Mouse (Mus musculus): ENCODE data around the gene Col1a1. TPM values are rescaled to one million over a fixed set of nuclear protein-coding genes. Genes with fewer than 3 reads are reported as not detected.

The Col1a1 gene
- total and polyA plus RNA-seq, 3 experiments, result 0.11 to 0.13 TPM; not detected in 1

DNA sequence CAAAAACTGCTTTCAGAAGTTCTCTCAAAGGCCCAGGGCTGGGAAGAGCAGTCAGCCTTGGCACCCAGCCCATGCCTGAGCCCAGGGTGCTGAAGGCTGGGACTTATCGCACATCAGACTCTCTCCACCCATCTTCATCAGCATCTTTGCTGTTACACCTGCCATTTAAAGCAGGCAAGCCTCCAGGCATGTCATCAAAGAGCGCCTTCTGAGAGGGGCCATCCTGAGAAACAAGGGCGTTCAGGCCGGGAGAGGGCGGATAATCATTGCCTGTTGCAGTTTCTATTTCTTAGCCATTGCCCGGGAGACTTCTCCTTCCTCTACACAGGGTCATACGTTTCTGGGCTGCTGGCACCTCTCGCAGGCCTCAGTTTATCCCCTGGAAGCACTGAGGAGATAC lies 51.8 kb downstream of the Col1a1 start:
- no peaks in the 10 kb centered on the region for H3K9me3 ChIP-seq (replicated peaks; ENCODE audit: low read length)
- no peak overlapping the region for H3K27ac ChIP-seq (ENCODE audit: insufficient read depth, low read depth)
- no peak overlapping the region for H3K4me2 ChIP-seq (ENCODE audit: insufficient read depth, low read depth, poor library complexity, severe bottlenecking)
- TF ChIP-seq RAD21 (IDR thresholded peaks at IDR 0.05; ENCODE audit: low read depth, low read length), result no peak
- no peak for TF ChIP-seq MAZ (IDR thresholded peaks at IDR 0.05; ENCODE audit: low read depth, low read length)
- no peak for TF ChIP-seq SMC3 (IDR thresholded peaks at IDR 0.05; ENCODE audit: low read depth, low read length)
- TF ChIP-seq MYC (IDR thresholded peaks at IDR 0.05; ENCODE audit: low read depth, low read length), result no peak
- no peak for TF ChIP-seq CHD2 (IDR thresholded peaks at IDR 0.05; ENCODE audit: low read length)
- TF ChIP-seq POLR2AphosphoS2 (IDR thresholded peaks at IDR 0.05; ENCODE audit: low read depth, low read length), result no peak
- TF ChIP-seq CHD1 (IDR thresholded peaks at IDR 0.05; ENCODE audit: low read depth, low read length), result no peak
- TF ChIP-seq KAT2A (IDR thresholded peaks at IDR 0.05; ENCODE audit: insufficient replicate concordance, low read length), result no peak
- no peak for TF ChIP-seq MXI1 (IDR thresholded peaks at IDR 0.05; ENCODE audit: low read depth, low read length)
- TF ChIP-seq TCF12 (IDR thresholded peaks at IDR 0.05; ENCODE audit: low read depth, low read length), result no peak
- TF ChIP-seq NRF1 (IDR thresholded peaks at IDR 0.05; ENCODE audit: low read depth, low read length), result no peak
- no peak for TF ChIP-seq MAFK (IDR thresholded peaks at IDR 0.05; ENCODE audit: insufficient replicate concordance, low read length)
- no peak for TF ChIP-seq GABPA (IDR thresholded peaks at IDR 0.05; ENCODE audit: insufficient replicate concordance, low read depth, low read length)
- TF ChIP-seq ETS1 (conservative IDR thresholded peaks at IDR 0.05; ENCODE audit: low read depth, low read length), result no peak
- no peak for TF ChIP-seq BHLHE40 (IDR thresholded peaks at IDR 0.05; ENCODE audit: low read depth, low read length)
- no peak for TF ChIP-seq POLR2A (IDR thresholded peaks at IDR 0.05; ENCODE audit: low read depth, low read length)
- H3K9ac ChIP-seq (ENCODE audit: insufficient read depth, low read depth), result no peak overlapping the region
- DNase-seq (ENCODE audit: extremely low read depth), result no peak
- peaks cover 12 to 34% of the 10 kb centered on the region in 2 experiments for H3K4me1 ChIP-seq (ENCODE audit: control insufficient read depth in 1 of 2, insufficient read depth in 2 of 2)
- peaks cover 0 to 3% of the 10 kb centered on the region in 2 experiments for H3K36me3 ChIP-seq (replicated peaks in 1 of 2; ENCODE audit: control insufficient read depth in 1 of 2, insufficient read depth in 1 of 2, low read length in 1 of 2)
- in situ Hi-C loops (cut with MboI; ENCODE audit: low pct_ligation_motif_present, low pct_unique_long_range_greater_than_20kb, low sequenced_read_pairs), result no loop called here
- dilution Hi-C loops (cut with MboI; ENCODE audit: extremely low pct_ligation_motif_present, extremely low pct_unique_long_range_greater_than_20kb, low sequenced_read_pairs), result no loop called here
- no peaks in the 10 kb centered on the region for H3K79me2 ChIP-seq (replicated peaks; ENCODE audit: control insufficient read depth, extremely low read depth, insufficient read depth, poor library complexity, severe bottlenecking)
- peaks cover 24% of the 10 kb centered on the region for H3K27me3 ChIP-seq (replicated peaks)
- no peak overlapping the region for H3K4me3 ChIP-seq (replicated peaks in 1 of 3; ENCODE audit: low read depth in 2 of 3, low read length in 2 of 3, poor library complexity in 1 of 3)

DNA sequence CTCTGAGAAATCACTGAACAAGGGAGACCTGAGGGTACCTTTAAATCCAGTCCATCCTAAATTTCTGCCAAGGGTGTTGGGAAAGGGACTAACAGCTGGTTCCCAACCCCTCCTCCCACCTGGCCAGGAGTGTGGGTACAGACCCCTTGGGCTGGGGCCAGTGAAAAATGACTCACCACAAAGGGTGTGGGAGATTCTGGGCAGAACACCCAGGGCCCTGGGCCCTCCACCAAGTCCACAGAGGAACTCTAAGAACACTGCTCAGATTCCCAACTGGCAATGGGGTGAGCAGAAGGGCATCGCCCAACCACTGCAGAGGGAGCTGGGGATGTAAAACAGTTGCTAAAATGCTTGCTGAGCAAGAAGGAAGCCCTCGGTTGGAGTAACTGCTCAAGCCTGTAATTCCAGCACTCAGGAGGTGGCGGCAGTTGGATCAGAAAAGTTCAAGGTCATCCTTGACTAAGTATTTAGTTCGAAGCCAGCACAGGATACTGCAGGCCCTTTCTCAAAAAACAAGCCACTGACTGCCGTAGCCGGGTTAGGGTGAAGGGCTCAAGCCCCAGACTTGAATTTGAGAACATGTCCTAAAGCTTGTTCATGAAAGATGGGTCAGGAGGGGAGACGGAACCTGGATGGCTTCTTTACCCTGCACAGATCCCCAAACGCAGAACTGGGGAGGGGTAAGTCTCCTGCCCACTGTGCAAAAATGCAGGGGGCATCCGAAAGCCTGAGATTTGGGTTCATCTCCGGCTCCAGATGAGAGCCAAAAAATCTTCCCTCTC lies 52.9 kb downstream of the Col1a1 start:
- Histone ChIP-seq H3K4me3 (replicated peaks in 1 of 3; ENCODE audit: low read depth in 2 of 3, low read length in 2 of 3, poor library complexity in 1 of 3) (peak overlapping the region; percentile 54 to 65 (median 58)), H3K4me1 (ENCODE audit: control insufficient read depth in 1 of 2, insufficient read depth in 2 of 2) (peaks cover 23 to 45% of the 10 kb centered on the region in 2 experiments), H3K9ac (ENCODE audit: insufficient read depth, low read depth) (peak overlapping the region; percentile 57), H3K9me3 (replicated peaks; ENCODE audit: low read length) (no peaks in the 10 kb centered on the region), H3K27ac (ENCODE audit: insufficient read depth, low read depth) (no peak overlapping the region), H3K4me2 (ENCODE audit: insufficient read depth, low read depth, poor library complexity, severe bottlenecking) (peak overlapping the region; percentile 92), H3K79me2 (replicated peaks; ENCODE audit: control insufficient read depth, extremely low read depth, insufficient read depth, poor library complexity, severe bottlenecking) (no peaks in the 10 kb centered on the region), H3K36me3 (replicated peaks in 1 of 2; ENCODE audit: control insufficient read depth in 1 of 2, insufficient read depth in 1 of 2, low read length in 1 of 2) (peaks cover 0 to 6% of the 10 kb centered on the region in 2 experiments), H3K27me3 (replicated peaks) (peaks cover 16% of the 10 kb centered on the region)
- in situ Hi-C loops (cut with MboI; ENCODE audit: low pct_ligation_motif_present, low pct_unique_long_range_greater_than_20kb, low sequenced_read_pairs) (no loop called here), dilution Hi-C loops (cut with MboI; ENCODE audit: extremely low pct_ligation_motif_present, extremely low pct_unique_long_range_greater_than_20kb, low sequenced_read_pairs) (no loop called here)
- TF ChIP-seq POLR2A (IDR thresholded peaks at IDR 0.05; ENCODE audit: low read depth, low read length) (no peak), RCOR1 (conservative IDR thresholded peaks at IDR 0.05; ENCODE audit: low read depth, low read length) (0 out of 2 replicates have a peak, but pooled peaks have one; percentile 16)
- no peak for DNase-seq (ENCODE audit: extremely low read depth)
